Mouse (Mus musculus): ENCODE measurements at regions not wholly inside any gene's neighbourhood (a gene's known extent, or its start where the extent isn't known, plus 50 kb on each side); places are given as distances from the start of the nearest gene placed in this dataset.

DNA sequence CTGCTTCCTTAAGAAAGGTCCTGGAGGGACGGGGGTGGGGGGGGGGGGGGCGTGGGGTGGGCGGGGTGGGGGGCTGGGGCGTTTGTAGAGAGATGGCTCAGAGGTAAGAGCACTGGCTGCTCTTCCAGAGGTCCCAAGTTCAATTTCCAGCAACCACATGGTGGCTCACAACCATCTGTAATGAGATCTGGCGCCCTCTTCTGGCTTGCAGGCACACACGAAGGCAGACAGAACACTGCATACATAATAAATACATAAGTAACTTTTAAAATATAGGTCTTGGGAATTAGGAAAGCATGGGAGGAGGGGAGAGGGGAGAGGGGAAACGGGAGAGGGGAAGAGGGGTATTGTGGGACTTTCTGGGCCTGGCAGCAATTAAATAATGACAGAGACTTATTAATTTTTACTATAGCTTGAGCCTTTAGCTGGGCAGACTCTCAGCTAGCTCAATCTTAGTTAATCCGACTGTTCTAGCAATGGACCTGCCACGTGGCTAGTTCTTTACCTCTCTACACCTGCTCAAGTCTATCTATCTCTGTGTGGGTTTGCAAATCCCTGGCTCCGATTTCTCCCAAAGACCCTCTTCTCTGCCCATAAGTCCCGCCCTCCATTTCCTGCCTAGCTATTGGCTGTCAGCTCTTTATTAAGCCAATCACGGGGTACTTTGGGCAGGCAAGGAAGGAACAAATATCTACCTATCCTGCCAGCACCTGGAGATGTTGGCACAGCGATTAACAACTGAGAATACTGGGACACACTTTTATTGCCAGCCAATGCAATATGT is 64.1 kb upstream of the Rpl34 start:
- no peaks in the 10 kb centered on the region for H3K9me3 ChIP-seq
- H3K27ac ChIP-seq = no peak overlapping the region
- no peaks in the 10 kb centered on the region for H3K4me1 ChIP-seq (replicated peaks)
- ATAC-seq = no peak
- no peaks in the 10 kb centered on the region for H3K27me3 ChIP-seq (replicated peaks)
- H3K4me3 ChIP-seq (replicated peaks) = no peak overlapping the region
- H3K4me2 ChIP-seq (replicated peaks) = no peak overlapping the region
- no peaks in the 10 kb centered on the region for H3K36me3 ChIP-seq
- 44% methylated on average over 11 of the region's 13 CpGs for WGBS
- no peak overlapping the region for H3K9ac ChIP-seq

DNA sequence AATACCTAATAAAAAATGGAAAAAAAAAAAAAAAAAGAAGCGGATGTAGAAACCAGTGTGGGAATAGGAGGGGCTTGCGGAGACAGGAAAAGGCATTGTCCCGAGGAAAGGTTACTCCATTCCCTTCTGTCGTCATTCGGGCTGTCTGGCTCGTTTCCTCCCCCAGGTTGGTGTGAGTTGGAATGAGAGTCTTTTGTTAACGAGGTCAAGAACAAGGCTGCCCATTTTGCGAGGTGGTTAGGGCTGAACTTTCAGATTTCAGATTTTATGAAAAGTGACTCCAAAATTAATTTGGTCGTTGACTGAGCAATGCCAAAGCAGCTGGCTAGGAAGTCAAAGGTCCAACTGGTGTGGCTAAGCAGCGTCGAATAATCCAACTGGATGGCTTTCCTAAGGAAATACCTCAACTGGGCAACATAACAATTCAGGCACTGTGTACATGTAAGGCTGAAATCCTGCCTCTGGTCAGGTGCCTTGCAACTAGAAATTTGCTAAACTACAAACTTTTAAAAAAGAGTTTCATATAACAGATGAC is 50.6 kb upstream of the Rpl34 start:
- 79% methylated on average over 11 of the region's 11 CpGs for WGBS
- H3K4me3 ChIP-seq (replicated peaks) = no peak overlapping the region

More for the DNA sequence above, 50.6 kb upstream of the Rpl34 start:
- Histone ChIP-seq H3K36me3 (no peaks in the 10 kb centered on the region), H3K9me3 (no peaks in the 10 kb centered on the region), H3K4me2 (replicated peaks) (no peak overlapping the region), H3K4me1 (replicated peaks) (no peaks in the 10 kb centered on the region), H3K27ac (no peak overlapping the region), H3K9ac (no peak overlapping the region), H3K27me3 (replicated peaks) (no peaks in the 10 kb centered on the region)
- ATAC-seq = no peak
